Mouse (Mus musculus): ENCODE data around the gene Ccdc144b. TPM values are rescaled to one million over a fixed set of nuclear protein-coding genes. Genes with fewer than 3 reads are reported as not detected.

Ccdc144b gene
- polyA plus RNA-seq, 1 experiment from 2014 or later, result not detected

DNA sequence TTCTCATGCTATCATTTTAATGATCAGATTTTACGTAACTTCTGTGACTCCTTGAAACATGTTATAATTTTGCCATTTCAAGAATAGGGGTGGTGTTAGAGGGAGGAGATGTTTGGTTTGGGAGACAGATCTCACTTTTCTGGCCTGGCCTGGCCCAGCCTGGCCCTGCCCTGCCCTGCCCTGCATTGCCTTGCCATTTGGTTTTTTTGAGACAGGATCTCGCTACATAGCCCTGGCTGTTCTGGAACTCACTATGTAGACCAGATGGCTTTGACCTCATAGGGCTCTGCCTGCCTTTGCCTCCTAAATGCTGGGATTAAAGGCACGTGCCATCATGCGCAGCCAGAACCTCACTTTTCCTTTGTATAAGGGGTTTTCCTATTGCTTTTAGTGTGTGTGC lies 17.1 kb upstream of the Ccdc144b start:
- H3K9me3 ChIP-seq, result no peaks in the 10 kb centered on the region
- no peak overlapping the region for H3K9ac ChIP-seq (replicated peaks)
- H3K4me2 ChIP-seq, result no peak overlapping the region
- H3K27me3 ChIP-seq, result no peaks in the 10 kb centered on the region
- ATAC-seq (ENCODE audit: insufficient number of reproducible peaks, insufficient read depth, low FRiP score, low TSS enrichment, low read depth), result no peak
- H3K36me3 ChIP-seq, result peaks cover 39% of the 10 kb centered on the region
- H3K4me3 ChIP-seq (replicated peaks), result no peak overlapping the region
- peaks cover 15% of the 10 kb centered on the region for H3K4me1 ChIP-seq (replicated peaks)
- 94% methylated on average over 4 of the region's 4 CpGs for WGBS
- no peak overlapping the region for H3K27ac ChIP-seq

DNA sequence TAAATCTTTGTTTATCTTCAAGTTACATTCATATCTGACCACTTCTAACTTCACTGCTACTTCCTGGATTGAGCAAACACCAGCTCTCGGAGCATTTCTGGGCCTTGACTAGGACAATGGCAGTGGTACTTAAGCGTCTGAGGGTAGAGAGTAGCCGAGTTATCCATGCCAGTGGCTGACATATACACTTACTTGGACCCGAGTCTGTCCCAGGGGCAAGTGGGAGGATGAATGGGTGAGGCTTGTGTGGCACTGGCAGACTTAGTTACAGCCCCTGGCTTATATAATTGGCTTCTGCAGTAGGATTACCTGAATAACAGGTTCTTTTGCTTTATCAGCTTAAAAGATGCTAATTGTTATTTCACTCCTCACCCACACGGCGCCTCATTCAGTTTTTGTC lies 14.4 kb upstream of the Ccdc144b start:
- no peak overlapping the region for H3K4me2 ChIP-seq
- H3K9me3 ChIP-seq, result no peaks in the 10 kb centered on the region
- no peak for ATAC-seq (ENCODE audit: insufficient number of reproducible peaks, insufficient read depth, low FRiP score, low TSS enrichment, low read depth)
- no peak overlapping the region for H3K27ac ChIP-seq
- peaks cover 18% of the 10 kb centered on the region for H3K36me3 ChIP-seq
- WGBS, result 88% methylated on average over 6 of the region's 6 CpGs
- H3K27me3 ChIP-seq, result no peaks in the 10 kb centered on the region
- no peak overlapping the region for H3K4me3 ChIP-seq (replicated peaks)
- H3K4me1 ChIP-seq (replicated peaks), result peaks cover 15% of the 10 kb centered on the region
- no peak overlapping the region for H3K9ac ChIP-seq (replicated peaks)

DNA sequence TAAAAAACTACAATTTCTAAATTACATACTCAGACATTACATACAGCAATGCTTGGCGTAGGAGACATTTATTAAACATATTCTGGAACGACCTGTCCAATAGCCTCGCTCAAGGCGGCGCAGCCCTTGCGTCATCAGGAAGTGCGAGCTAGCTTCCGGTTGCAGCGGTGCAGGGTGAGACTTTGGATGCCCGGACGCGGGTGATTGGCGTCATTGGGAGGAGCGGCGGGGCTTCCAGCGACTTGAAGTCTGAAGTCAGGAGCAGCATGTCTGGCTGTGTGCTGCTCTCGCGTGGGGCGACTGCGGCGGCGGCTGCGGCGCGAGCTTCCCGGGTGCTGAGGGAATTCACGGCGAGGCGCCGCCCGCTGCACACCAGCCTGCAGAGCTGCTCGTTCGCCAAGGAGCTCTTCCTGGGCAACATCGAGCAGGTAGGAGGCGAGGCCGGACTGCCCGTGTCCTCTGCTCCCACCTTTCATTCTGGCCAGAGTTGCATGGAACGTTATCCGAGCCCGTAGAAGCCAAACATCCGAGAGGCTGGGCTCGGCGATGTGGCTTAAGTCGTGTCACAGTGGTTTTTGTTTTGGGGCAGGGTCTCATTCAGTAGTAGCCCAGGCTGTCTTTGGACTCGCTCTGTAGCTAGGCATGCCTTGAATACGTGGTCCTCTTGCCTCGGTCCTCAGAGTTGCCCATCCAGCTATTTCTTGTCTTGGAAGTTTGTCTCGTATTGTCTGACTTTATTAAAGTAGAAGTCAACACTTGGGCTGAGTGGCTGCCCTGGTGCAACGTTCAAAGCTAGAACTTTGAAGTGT lies 12.7 kb upstream of the Ccdc144b start, which contains the start of gene Acad9:
Gene Acad9, plus strand, starts transcription at position 137 of the 809 bp plus-strand sequence.
- Histone ChIP-seq H3K9me3 (no peaks in the 10 kb centered on the region), H3K9ac (replicated peaks) (peak within 1 kb of the TSS; percentile 85), H3K27me3 (no peaks in the 10 kb centered on the region), H3K4me2 (peak within 1 kb of the TSS; percentile 83), H3K27ac (peak within 1 kb of the TSS; percentile 84), H3K4me1 (replicated peaks) (peaks cover 15% of the 10 kb centered on the region), H3K4me3 (replicated peaks) (peak within 1 kb of the TSS; percentile 84), H3K36me3 (peaks cover 13% of the 10 kb centered on the region)
- peak; percentile 97 for ATAC-seq (ENCODE audit: insufficient number of reproducible peaks, insufficient read depth, low FRiP score, low TSS enrichment, low read depth)
- WGBS, result under 1% methylated on average over 49 of the region's 49 CpGs

DNA sequence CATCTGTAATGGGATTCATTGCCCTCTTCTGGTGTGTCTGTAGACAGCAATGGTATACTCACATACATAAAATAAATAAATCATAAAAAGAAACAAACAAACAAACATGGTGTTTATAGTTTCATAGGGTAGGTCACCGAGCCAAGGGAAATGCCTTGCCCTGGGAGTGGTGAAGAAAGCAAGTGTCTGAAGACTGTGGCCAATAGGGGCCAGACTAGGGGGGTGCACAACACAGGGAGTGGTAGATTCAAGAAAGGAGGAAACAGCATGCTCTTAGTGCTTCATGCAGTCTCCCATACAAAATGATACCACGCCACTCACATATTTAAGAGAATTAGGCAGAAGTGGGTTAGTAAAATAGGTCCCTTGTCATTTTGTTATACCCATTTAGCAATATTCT lies 11.8 kb upstream of the Ccdc144b start:
- Histone ChIP-seq H3K9ac (replicated peaks) (no peak overlapping the region), H3K36me3 (peaks cover 4% of the 10 kb centered on the region), H3K4me2 (peak overlapping the region; percentile 83), H3K9me3 (no peaks in the 10 kb centered on the region), H3K4me3 (replicated peaks) (peak overlapping the region; percentile 84), H3K27ac (no peak overlapping the region), H3K4me1 (replicated peaks) (peaks cover 15% of the 10 kb centered on the region), H3K27me3 (peaks cover 3% of the 10 kb centered on the region; the same call in 1 of the 2 replicates)
- no peak for ATAC-seq (ENCODE audit: insufficient number of reproducible peaks, insufficient read depth, low FRiP score, low TSS enrichment, low read depth)
- 99% methylated on average over 2 of the region's 2 CpGs for WGBS

DNA sequence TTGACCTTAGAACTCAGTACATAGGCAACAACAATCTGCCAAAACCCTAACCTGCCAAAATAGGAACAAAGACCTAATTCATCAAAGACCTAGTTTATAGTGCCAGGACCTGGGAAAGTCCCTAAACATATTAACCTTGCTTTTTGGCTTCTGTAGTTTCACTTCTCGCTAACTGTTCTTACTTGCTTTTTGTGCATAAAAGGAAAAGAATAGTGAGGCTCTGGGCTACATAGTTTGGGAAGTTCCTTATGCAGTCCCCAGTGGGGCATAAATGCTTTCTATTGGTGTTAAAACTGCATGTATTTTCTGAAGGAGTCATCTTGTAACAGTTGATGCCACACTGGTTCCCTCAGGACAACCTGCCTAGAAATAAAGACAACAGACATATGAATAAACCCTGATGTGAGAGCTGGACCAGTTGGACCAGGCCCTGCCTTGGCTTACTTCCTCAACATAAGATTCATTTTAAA lies 11.3 kb upstream of the Ccdc144b start:
- Histone ChIP-seq H3K4me1 (replicated peaks) (peaks cover 15% of the 10 kb centered on the region), H3K36me3 (no peaks in the 10 kb centered on the region; the same call in 1 of the 2 replicates), H3K4me2 (no peak overlapping the region), H3K9me3 (no peaks in the 10 kb centered on the region), H3K4me3 (replicated peaks) (no peak overlapping the region), H3K9ac (replicated peaks) (no peak overlapping the region), H3K27ac (no peak overlapping the region), H3K27me3 (peaks cover 3% of the 10 kb centered on the region; the same call in 1 of the 2 replicates)
- 95% methylated on average over 1 of the region's 1 CpGs for WGBS
- ATAC-seq (ENCODE audit: insufficient number of reproducible peaks, insufficient read depth, low FRiP score, low TSS enrichment, low read depth), result no peak

DNA sequence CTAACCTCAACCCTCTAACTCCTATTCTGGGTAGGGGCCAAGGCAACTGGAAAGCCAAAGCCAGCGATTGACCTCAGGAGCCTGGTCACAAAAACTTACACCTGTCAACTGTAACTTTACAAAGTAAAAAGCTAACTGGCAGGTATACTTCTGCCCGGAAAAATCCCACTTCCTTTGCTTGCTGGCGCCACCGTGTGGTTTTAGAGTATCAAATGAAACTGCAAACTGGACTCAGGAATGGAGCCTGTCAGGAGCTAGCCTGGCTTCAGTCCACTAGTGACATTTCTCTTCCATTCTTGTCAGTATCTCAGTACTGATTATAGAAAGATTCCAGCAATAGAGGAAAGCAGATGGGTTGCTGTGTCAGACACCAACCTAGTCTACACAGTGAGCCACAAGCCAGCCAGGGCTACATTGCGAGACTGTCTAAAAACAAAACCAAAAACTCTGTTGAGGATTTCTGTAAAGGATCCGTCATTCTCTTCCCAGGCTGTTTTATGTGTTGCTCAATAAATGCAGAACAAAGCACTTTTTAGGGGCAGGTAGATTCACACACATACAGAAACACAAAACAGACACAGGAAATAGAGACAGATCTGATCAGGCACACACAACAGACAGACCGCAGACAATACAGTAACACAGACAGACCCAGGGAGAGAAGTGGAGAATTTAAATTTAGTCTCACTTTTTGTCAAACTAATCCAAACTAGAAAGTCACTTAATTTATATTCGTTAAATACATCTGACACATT lies 6.9 kb upstream of the Ccdc144b start:
- H3K4me2 ChIP-seq, result no peak overlapping the region
- no peaks in the 10 kb centered on the region for H3K4me1 ChIP-seq (replicated peaks)
- no peak overlapping the region for H3K27ac ChIP-seq
- no peak for ATAC-seq (ENCODE audit: insufficient number of reproducible peaks, insufficient read depth, low FRiP score, low TSS enrichment, low read depth)
- no peaks in the 10 kb centered on the region for H3K36me3 ChIP-seq
- H3K9ac ChIP-seq (replicated peaks), result no peak overlapping the region
- 33% methylated on average over 8 of the region's 8 CpGs for WGBS
- no peak overlapping the region for H3K4me3 ChIP-seq (replicated peaks)
- H3K9me3 ChIP-seq, result no peaks in the 10 kb centered on the region
- peaks cover 3% of the 10 kb centered on the region; the same call in 1 of the 2 replicates for H3K27me3 ChIP-seq

DNA sequence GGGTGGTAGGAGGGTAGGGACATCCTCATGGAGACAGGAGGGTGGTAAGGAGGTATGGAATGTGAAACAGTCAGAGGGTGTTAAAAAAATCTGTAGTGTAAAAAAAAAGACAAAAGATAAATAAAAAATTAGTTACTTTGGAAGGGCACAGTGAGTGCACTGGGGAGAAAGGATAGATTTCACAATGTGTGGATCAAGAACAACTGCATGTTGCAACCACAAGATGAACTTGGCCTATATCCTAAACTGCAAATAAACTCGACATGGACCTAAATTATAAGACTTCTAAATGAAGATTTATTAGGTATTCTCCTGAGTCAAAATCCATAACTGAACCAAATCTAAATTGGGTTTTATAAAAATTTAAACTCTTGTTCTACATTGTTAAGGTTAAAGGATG lies 4.2 kb downstream of the Ccdc144b start:
- Histone ChIP-seq H3K4me1 (replicated peaks) (no peaks in the 10 kb centered on the region), H3K9ac (replicated peaks) (no peak overlapping the region)
- no peak for ATAC-seq (ENCODE audit: insufficient number of reproducible peaks, insufficient read depth, low FRiP score, low TSS enrichment, low read depth)

DNA sequence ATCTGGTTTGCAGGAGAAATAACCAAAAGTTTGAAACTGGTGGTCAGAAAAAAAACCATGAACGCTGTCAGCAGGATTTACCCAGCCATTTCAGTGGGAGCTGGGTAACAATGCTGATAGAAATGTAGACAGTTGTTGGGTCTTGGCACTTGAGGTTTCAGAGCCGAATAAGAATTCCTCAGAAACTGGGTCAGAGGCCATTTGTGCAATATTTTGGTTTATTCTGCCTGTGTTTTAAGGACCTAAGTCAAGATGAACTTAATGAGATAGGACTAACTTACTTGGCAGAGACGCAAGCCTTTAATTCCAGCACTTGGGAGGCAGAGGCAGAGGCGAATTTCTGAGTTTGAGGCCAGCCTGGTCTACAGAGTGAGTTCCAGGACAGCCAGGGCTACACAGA lies 8.3 kb downstream of the Ccdc144b start:
- no peaks in the 10 kb centered on the region for H3K36me3 ChIP-seq
- H3K9me3 ChIP-seq, result no peaks in the 10 kb centered on the region
- H3K27ac ChIP-seq, result no peak overlapping the region
- ATAC-seq (ENCODE audit: insufficient number of reproducible peaks, insufficient read depth, low FRiP score, low TSS enrichment, low read depth), result no peak
- H3K4me3 ChIP-seq (replicated peaks), result no peak overlapping the region
- H3K4me1 ChIP-seq (replicated peaks), result no peaks in the 10 kb centered on the region
- H3K9ac ChIP-seq (replicated peaks), result no peak overlapping the region
- 0 out of 2 replicates have a peak, but pooled peaks cover 2% of the 10 kb centered on the region for H3K27me3 ChIP-seq
- H3K4me2 ChIP-seq, result no peak overlapping the region
- 79% methylated on average over 4 of the region's 4 CpGs for WGBS

More for the DNA sequence above, 4.2 kb downstream of the Ccdc144b start:
- H3K27me3 ChIP-seq, result 0 out of 2 replicates have a peak, but pooled peaks cover 2% of the 10 kb centered on the region
- 65% methylated on average over 1 of the region's 1 CpGs for WGBS
- no peak overlapping the region for H3K4me3 ChIP-seq (replicated peaks)
- no peaks in the 10 kb centered on the region for H3K36me3 ChIP-seq
- H3K4me2 ChIP-seq, result no peak overlapping the region
- no peaks in the 10 kb centered on the region for H3K9me3 ChIP-seq
- no peak overlapping the region for H3K27ac ChIP-seq

DNA sequence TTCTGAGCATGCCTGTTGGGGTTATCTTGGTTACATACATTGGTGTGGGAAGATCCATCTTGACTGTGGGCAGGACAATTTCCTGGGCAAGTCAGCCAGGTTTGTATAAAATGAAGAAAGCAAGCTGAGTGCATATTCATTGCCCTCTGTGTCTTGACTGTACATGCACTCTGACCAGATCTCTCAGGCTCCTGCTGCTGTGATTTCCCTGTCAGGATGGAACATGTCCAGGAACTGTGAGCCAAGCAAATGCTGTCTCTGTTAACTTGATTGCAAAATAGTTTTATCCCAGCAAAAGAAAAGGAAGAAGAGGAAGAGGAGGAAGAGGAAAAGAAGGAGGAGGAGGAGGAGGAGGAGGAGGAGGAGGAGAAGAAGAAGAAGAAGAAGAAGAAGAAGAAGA lies 8.8 kb downstream of the Ccdc144b start:
- no peak for ATAC-seq (ENCODE audit: insufficient number of reproducible peaks, insufficient read depth, low FRiP score, low TSS enrichment, low read depth)
- H3K4me3 ChIP-seq (replicated peaks), result no peak overlapping the region
- H3K27ac ChIP-seq, result no peak overlapping the region
- H3K36me3 ChIP-seq, result no peaks in the 10 kb centered on the region
- 0 out of 2 replicates have a peak, but pooled peaks cover 2% of the 10 kb centered on the region for H3K27me3 ChIP-seq
- H3K9me3 ChIP-seq, result no peaks in the 10 kb centered on the region
- H3K4me2 ChIP-seq, result no peak overlapping the region
- H3K9ac ChIP-seq (replicated peaks), result no peak overlapping the region
- H3K4me1 ChIP-seq (replicated peaks), result no peaks in the 10 kb centered on the region

DNA sequence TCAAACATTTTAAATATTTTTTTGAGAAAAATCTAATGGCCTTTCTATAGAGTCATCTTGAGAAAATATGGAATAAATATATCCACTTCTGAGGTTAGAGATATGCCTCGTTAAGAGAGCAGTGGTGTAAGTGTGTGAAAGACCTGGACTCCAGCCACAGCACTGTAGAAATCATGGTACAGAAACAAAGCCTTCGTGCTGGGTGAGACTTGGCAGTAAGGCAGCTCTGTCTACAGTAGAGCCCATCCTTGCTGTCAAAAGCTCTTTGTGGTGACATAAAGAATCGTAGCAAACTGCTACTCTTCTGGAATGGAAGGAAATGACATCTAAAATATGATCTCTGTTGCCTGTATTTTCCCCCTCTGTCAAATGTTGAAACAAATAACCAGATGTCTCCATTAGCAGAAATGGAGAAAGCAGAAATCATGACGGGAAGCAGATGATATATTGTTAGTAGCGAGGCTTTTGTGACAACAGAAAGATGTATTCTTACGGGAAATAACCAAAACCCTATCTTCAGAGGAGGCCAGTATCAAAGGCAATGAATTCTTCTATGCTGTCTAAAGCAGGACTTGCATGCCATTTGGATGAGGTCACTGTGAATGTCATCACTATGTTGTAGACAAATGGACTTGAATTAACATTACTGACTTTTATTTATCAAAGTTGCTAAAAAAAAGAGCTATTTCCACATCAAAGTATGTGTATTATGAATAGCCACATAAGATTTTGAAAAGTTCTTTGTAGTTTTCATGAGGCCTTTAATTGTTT lies 21.4 kb downstream of the Ccdc144b start:
- Histone ChIP-seq H3K27ac (no peak overlapping the region), H3K4me1 (replicated peaks) (no peaks in the 10 kb centered on the region), H3K9me3 (no peaks in the 10 kb centered on the region), H3K36me3 (no peaks in the 10 kb centered on the region), H3K9ac (replicated peaks) (no peak overlapping the region), H3K4me3 (replicated peaks) (no peak overlapping the region), H3K4me2 (no peak overlapping the region), H3K27me3 (no peaks in the 10 kb centered on the region)
- WGBS, result 71% methylated on average over 6 of the region's 6 CpGs
- ATAC-seq (ENCODE audit: insufficient number of reproducible peaks, insufficient read depth, low FRiP score, low TSS enrichment, low read depth), result no peak

DNA sequence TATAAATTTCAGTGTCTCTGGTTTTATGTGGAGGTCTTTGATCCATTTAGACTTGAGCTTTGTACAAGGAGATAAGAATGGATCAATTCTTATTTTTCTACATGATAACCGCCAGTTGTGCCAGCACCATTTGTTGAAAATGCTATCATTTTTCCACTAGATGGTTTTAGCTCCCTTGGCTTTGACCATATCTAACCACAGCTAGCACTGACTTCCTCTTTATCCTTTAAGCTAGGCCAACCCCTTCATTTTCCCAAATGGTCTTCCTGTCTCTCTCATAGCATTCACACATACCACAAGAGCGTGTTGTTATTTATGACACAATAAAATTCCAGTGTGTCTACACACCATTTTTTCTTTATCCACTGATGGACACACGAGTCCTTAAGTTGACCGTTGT lies 23.4 kb downstream of the Ccdc144b start:
- Histone ChIP-seq H3K4me2 (no peak overlapping the region), H3K9me3 (no peaks in the 10 kb centered on the region), H3K27me3 (no peaks in the 10 kb centered on the region), H3K36me3 (no peaks in the 10 kb centered on the region), H3K4me3 (replicated peaks) (no peak overlapping the region), H3K4me1 (replicated peaks) (no peaks in the 10 kb centered on the region), H3K9ac (replicated peaks) (no peak overlapping the region), H3K27ac (no peak overlapping the region)
- WGBS, result 85% methylated on average over 4 of the region's 4 CpGs
- no peak for ATAC-seq (ENCODE audit: insufficient number of reproducible peaks, insufficient read depth, low FRiP score, low TSS enrichment, low read depth)

Data from limb, embryonic 12.5 days (tissue).